ENCODE assay signal across 8 mouse cellular contexts in genomic region chr7:28339213-28339917, GRCm38 (mm10). TPM values are rescaled to one million over a fixed set of nuclear protein-coding genes. Genes with fewer than 3 reads are reported as not detected.
DNase-seq lines count a peak whose midpoint lies in the region; ATAC-seq and TF ChIP-seq lines count a peak whose summit lies in the region.

No protein-coding gene starts in this region.

- peak overlapping the region; percentile 76; the same call in 1 of the 2 replicates for H3K27ac ChIP-seq in neural tube, embryonic 11.5 days (ENCODE audit: low read depth, low read length)
- no peak overlapping the region; the same call in 1 of the 2 replicates for H3K27ac ChIP-seq in cerebellum, adult 2 months (ENCODE audit: insufficient read depth, low read length)
- peak overlapping the region; percentile 85 for H3K27ac ChIP-seq in hindbrain, embryonic 14.5 days
- peak overlapping the region; percentile 67 for H3K27ac ChIP-seq in liver, adult 2 months (replicated peaks; ENCODE audit: insufficient read depth, low read depth, low read length)
- peak overlapping the region; percentile 87 for H3K27ac ChIP-seq in midbrain, postnatal 0 days (ENCODE audit: low read depth, low read length)

- WGBS in neural tube, embryonic 11.5 days: 82% methylated on average over 19 of the region's 19 CpGs
- WGBS in cerebellum, adult 2 months: 58% methylated on average over 19 of the region's 19 CpGs
- WGBS in hindbrain, embryonic 14.5 days: 78% methylated on average over 19 of the region's 19 CpGs
- WGBS in liver, adult 2 months: 48% methylated on average over 19 of the region's 19 CpGs
- WGBS in midbrain, postnatal 0 days: 78% methylated on average over 19 of the region's 19 CpGs

- H3K9ac ChIP-seq in neural tube, embryonic 11.5 days (ENCODE audit: low read length): peak overlapping the region; percentile 95
- peak overlapping the region; percentile 94 for H3K9ac ChIP-seq in hindbrain, embryonic 14.5 days
- no peak overlapping the region for H3K9ac ChIP-seq in liver, adult 2 months (ENCODE audit: low read depth, low read length)
- H3K9ac ChIP-seq in midbrain, postnatal 0 days (replicated peaks; ENCODE audit: low read length, poor library complexity, severe bottlenecking): no peak overlapping the region

- 0 out of 2 replicates have a peak, but pooled peaks have one; percentile 1 for ATAC-seq in neural tube, embryonic 11.5 days (ENCODE audit: insufficient read depth, low FRiP score, low TSS enrichment)
- no peak for ATAC-seq in hindbrain, embryonic 14.5 days (ENCODE audit: low FRiP score)
- ATAC-seq in midbrain, postnatal 0 days (ENCODE audit: low FRiP score): no peak

- H3K4me2 ChIP-seq in neural tube, embryonic 11.5 days (ENCODE audit: low read depth): peak overlapping the region; percentile 62
- peak overlapping the region; percentile 93 for H3K4me2 ChIP-seq in hindbrain, embryonic 14.5 days (replicated peaks)
- peak overlapping the region; percentile 68 for H3K4me2 ChIP-seq in midbrain, postnatal 0 days (ENCODE audit: low read depth, low read length, poor library complexity, severe bottlenecking)

- no peak for TF ChIP-seq CTCF in cerebellum, adult 2 months (IDR thresholded peaks at IDR 0.05; ENCODE audit: borderline replicate concordance, insufficient read depth, low read depth, low read length)
- peak; percentile 50 for TF ChIP-seq CTCF in liver, adult 2 months (IDR thresholded peaks at IDR 0.05; ENCODE audit: low read depth, low read length)
- peak; percentile 27 for TF ChIP-seq CTCF in midbrain, postnatal 0 days (IDR thresholded peaks at IDR 0.05)

- H3K9me3 ChIP-seq in neural tube, embryonic 11.5 days (ENCODE audit: control insufficient read depth, low read length): no peaks in the 10 kb centered on the region
- no peaks in the 10 kb centered on the region for H3K9me3 ChIP-seq in hindbrain, embryonic 14.5 days (ENCODE audit: control insufficient read depth, low read length)
- no peaks in the 10 kb centered on the region for H3K9me3 ChIP-seq in midbrain, postnatal 0 days (ENCODE audit: low read length)

- no peak for TF ChIP-seq POLR2A in cerebellum, adult 2 months (IDR thresholded peaks at IDR 0.05; ENCODE audit: borderline replicate concordance, insufficient read depth, low read length)
- no peak for TF ChIP-seq POLR2A in liver, adult 2 months (IDR thresholded peaks at IDR 0.05; ENCODE audit: extremely low read depth, insufficient read depth, low read length)

- peak; percentile 49 for DNase-seq in neural tube, embryonic 11.5 days (ENCODE audit: low spot score)
- no peak for DNase-seq in neural tube, embryonic 10.5 days (ENCODE audit: extremely low spot score, low spot score)
- DNase-seq in cerebellum, adult 2 months: peak; percentile 38 to 47
- DNase-seq in gastrocnemius, adult 18-20 months (ENCODE audit: low spot score): peak; percentile 79
- DNase-seq in hindbrain, embryonic 14.5 days (ENCODE audit: low spot score): no peak
- DNase-seq in liver, adult 2 months (ENCODE audit: extremely low read depth, low read depth, low spot score): peak; percentile 71
- DNase-seq in midbrain, postnatal 0 days (ENCODE audit: low spot score): peak; percentile 48
- peak; percentile 59 for DNase-seq in thymus, postnatal 0 days (ENCODE audit: low spot score)

- H3K36me3 ChIP-seq in neural tube, embryonic 11.5 days (ENCODE audit: control insufficient read depth, insufficient read depth, low read length): no peaks in the 10 kb centered on the region
- peaks cover 9% of the 10 kb centered on the region; the same call in 1 of the 2 replicates for H3K36me3 ChIP-seq in hindbrain, embryonic 14.5 days (replicated peaks; ENCODE audit: control insufficient read depth, insufficient read depth)
- H3K36me3 ChIP-seq in liver, adult 2 months (ENCODE audit: control insufficient read depth, insufficient read depth, low read length): peaks cover 1% of the 10 kb centered on the region; the same call in 1 of the 2 replicates
- no peaks in the 10 kb centered on the region for H3K36me3 ChIP-seq in midbrain, postnatal 0 days (ENCODE audit: insufficient read depth, low read length)

- H3K79me2 ChIP-seq in liver, adult 2 months (ENCODE audit: control insufficient read depth, insufficient read depth, low read length): peaks cover 32% of the 10 kb centered on the region

- H3K4me3 ChIP-seq in neural tube, embryonic 11.5 days (ENCODE audit: low read depth, low read length): peak overlapping the region; percentile 97
- no peak overlapping the region for H3K4me3 ChIP-seq in cerebellum, adult 2 months (replicated peaks; ENCODE audit: insufficient read depth, low read depth, low read length)
- peak overlapping the region; percentile 88 for H3K4me3 ChIP-seq in hindbrain, embryonic 14.5 days (replicated peaks; ENCODE audit: low read length)
- H3K4me3 ChIP-seq in liver, adult 2 months (ENCODE audit: insufficient read depth, low read depth, low read length): peak overlapping the region; percentile 12; the same call in 1 of the 2 replicates
- H3K4me3 ChIP-seq in midbrain, postnatal 0 days (ENCODE audit: low read depth, low read length): peak overlapping the region; percentile 89

- H3K4me1 ChIP-seq in neural tube, embryonic 11.5 days (ENCODE audit: control insufficient read depth, insufficient read depth, low read length): 0 out of 2 replicates have a peak, but pooled peaks cover 6% of the 10 kb centered on the region
- H3K4me1 ChIP-seq in cerebellum, adult 2 months (ENCODE audit: control insufficient read depth, insufficient read depth, low read length): peaks cover 7% of the 10 kb centered on the region
- H3K4me1 ChIP-seq in hindbrain, embryonic 14.5 days (replicated peaks; ENCODE audit: control insufficient read depth, insufficient read depth, low read length): peaks cover 14% of the 10 kb centered on the region
- peaks cover 29% of the 10 kb centered on the region for H3K4me1 ChIP-seq in liver, adult 2 months (ENCODE audit: control insufficient read depth, insufficient read depth, low read length)
- H3K4me1 ChIP-seq in midbrain, postnatal 0 days (ENCODE audit: insufficient read depth, low read length): 0 out of 2 replicates have a peak, but pooled peaks cover 3% of the 10 kb centered on the region

- no peaks in the 10 kb centered on the region for H3K27me3 ChIP-seq in neural tube, embryonic 11.5 days (ENCODE audit: control insufficient read depth, insufficient read depth, low read length)
- H3K27me3 ChIP-seq in cerebellum, adult 2 months (ENCODE audit: control insufficient read depth, insufficient read depth, low read length): no peaks in the 10 kb centered on the region
- H3K27me3 ChIP-seq in hindbrain, embryonic 14.5 days (ENCODE audit: control insufficient read depth, insufficient read depth, low read length): no peaks in the 10 kb centered on the region
- H3K27me3 ChIP-seq in liver, adult 2 months (ENCODE audit: control insufficient read depth, insufficient read depth, low read length): no peaks in the 10 kb centered on the region
- no peaks in the 10 kb centered on the region for H3K27me3 ChIP-seq in midbrain, postnatal 0 days (ENCODE audit: insufficient read depth, low read length)

RNA-seq across cellular contexts. Expression of gene Supt5, which starts 0.8 kb away (rescaled TPM):
- polyA plus RNA-seq in neural tube, embryonic 11.5 days (2014; fragmentation: Nextera tagmentation; extraction: Ambion mirVana): 89.7 and 101 TPM in 2 replicates
- polyA plus RNA-seq in cerebellum, adult 2 months (2012; rRNA removed): 121 and 125 TPM in 2 replicates
- total RNA-seq in gastrocnemius, adult 18-20 months (2021): 10 to 100 TPM; 66.9 to 67.5 TPM
- polyA plus RNA-seq in hindbrain, embryonic 14.5 days (2014; fragmentation: Nextera tagmentation; extraction: Ambion mirVana): 75.2 and 78.3 TPM in 2 replicates
- total RNA-seq in liver, adult 2 months (2014; rRNA removed): 15.1 and 20.7 TPM in 2 replicates
- polyA plus RNA-seq in liver, adult 2 months (2012; rRNA removed): 52.3 and 67.3 TPM in 2 replicates
- total RNA-seq in midbrain, postnatal 0 days (2014; rRNA removed): 99.5 and 104 TPM in 2 replicates
- 84.8 and 86.1 TPM in 2 replicates for polyA plus RNA-seq in midbrain, postnatal 0 days (2015; fragmentation: Nextera tagmentation; extraction: Ambion mirVana)
- 73.3 and 80.4 TPM in 2 replicates for polyA plus RNA-seq in thymus, postnatal 0 days (2015; fragmentation: Nextera tagmentation; extraction: Ambion mirVana)

RNA-seq across cellular contexts. Expression of gene Rps16, which starts 11.1 kb away (rescaled TPM):
- polyA plus RNA-seq in neural tube, embryonic 11.5 days (2014; fragmentation: Nextera tagmentation; extraction: Ambion mirVana): 780 and 827 TPM in 2 replicates
- 510 and 514 TPM in 2 replicates for polyA plus RNA-seq in cerebellum, adult 2 months (2012; rRNA removed)
- 100 to 1,000 TPM; 385 to 425 TPM for total RNA-seq in gastrocnemius, adult 18-20 months (2021)
- polyA plus RNA-seq in hindbrain, embryonic 14.5 days (2014; fragmentation: Nextera tagmentation; extraction: Ambion mirVana): 521 and 677 TPM in 2 replicates
- 110 and 136 TPM in 2 replicates for total RNA-seq in liver, adult 2 months (2014; rRNA removed)
- 471 and 577 TPM in 2 replicates for polyA plus RNA-seq in liver, adult 2 months (2012; rRNA removed)
- 158 and 163 TPM in 2 replicates for total RNA-seq in midbrain, postnatal 0 days (2014; rRNA removed)
- polyA plus RNA-seq in midbrain, postnatal 0 days (2015; fragmentation: Nextera tagmentation; extraction: Ambion mirVana): 536 and 539 TPM in 2 replicates
- polyA plus RNA-seq in thymus, postnatal 0 days (2015; fragmentation: Nextera tagmentation; extraction: Ambion mirVana): 1,689 and 1,723 TPM in 2 replicates

RNA-seq across cellular contexts. Expression of gene Timm50, which starts 27.5 kb away (rescaled TPM):
- 199 and 219 TPM in 2 replicates for polyA plus RNA-seq in neural tube, embryonic 11.5 days (2014; fragmentation: Nextera tagmentation; extraction: Ambion mirVana)
- polyA plus RNA-seq in cerebellum, adult 2 months (2012; rRNA removed): 75.7 and 78.6 TPM in 2 replicates
- total RNA-seq in gastrocnemius, adult 18-20 months (2021): 10 to 100 TPM; 40.4 to 48.4 TPM
- polyA plus RNA-seq in hindbrain, embryonic 14.5 days (2014; fragmentation: Nextera tagmentation; extraction: Ambion mirVana): 125 and 137 TPM in 2 replicates
- 22.6 and 24.9 TPM in 2 replicates for total RNA-seq in liver, adult 2 months (2014; rRNA removed)
- 49.4 and 52.6 TPM in 2 replicates for polyA plus RNA-seq in liver, adult 2 months (2012; rRNA removed)
- 59.2 and 76.3 TPM in 2 replicates for total RNA-seq in midbrain, postnatal 0 days (2014; rRNA removed)
- polyA plus RNA-seq in midbrain, postnatal 0 days (2015; fragmentation: Nextera tagmentation; extraction: Ambion mirVana): 112 and 120 TPM in 2 replicates
- polyA plus RNA-seq in thymus, postnatal 0 days (2015; fragmentation: Nextera tagmentation; extraction: Ambion mirVana): 116 and 125 TPM in 2 replicates

RNA-seq across cellular contexts. Expression of gene Plekhg2, which starts 33.0 kb away (rescaled TPM):
- polyA plus RNA-seq in neural tube, embryonic 11.5 days (2014; fragmentation: Nextera tagmentation; extraction: Ambion mirVana): 50.5 and 54.5 TPM in 2 replicates
- 4.2 and 4.3 TPM in 2 replicates for polyA plus RNA-seq in cerebellum, adult 2 months (2012; rRNA removed)
- total RNA-seq in gastrocnemius, adult 18-20 months (2021): 1 to 10 TPM; 4.8 to 5.9 TPM
- polyA plus RNA-seq in hindbrain, embryonic 14.5 days (2014; fragmentation: Nextera tagmentation; extraction: Ambion mirVana): 21.5 and 25.5 TPM in 2 replicates
- 0.65 and 1.3 TPM in 2 replicates for total RNA-seq in liver, adult 2 months (2014; rRNA removed)
- 3.3 and 3.5 TPM in 2 replicates for polyA plus RNA-seq in liver, adult 2 months (2012; rRNA removed)
- 15.3 and 19.4 TPM in 2 replicates for total RNA-seq in midbrain, postnatal 0 days (2014; rRNA removed)
- polyA plus RNA-seq in midbrain, postnatal 0 days (2015; fragmentation: Nextera tagmentation; extraction: Ambion mirVana): 7.9 and 8.0 TPM in 2 replicates
- 35.4 and 49.6 TPM in 2 replicates for polyA plus RNA-seq in thymus, postnatal 0 days (2015; fragmentation: Nextera tagmentation; extraction: Ambion mirVana)

RNA-seq across cellular contexts. Expression of gene Dll3, which starts 37.3 kb away (rescaled TPM):
- 69.8 and 79.0 TPM in 2 replicates for polyA plus RNA-seq in neural tube, embryonic 11.5 days (2014; fragmentation: Nextera tagmentation; extraction: Ambion mirVana)
- 1.3 and 1.4 TPM in 2 replicates for polyA plus RNA-seq in cerebellum, adult 2 months (2012; rRNA removed)
- not detected for total RNA-seq in gastrocnemius, adult 18-20 months (2021)
- polyA plus RNA-seq in hindbrain, embryonic 14.5 days (2014; fragmentation: Nextera tagmentation; extraction: Ambion mirVana): 19.1 and 21.0 TPM in 2 replicates
- total RNA-seq in liver, adult 2 months (2014; rRNA removed): not detected in 2 replicates
- polyA plus RNA-seq in liver, adult 2 months (2012; rRNA removed): not detected in 2 replicates
- 8.6 and 17.3 TPM in 2 replicates for total RNA-seq in midbrain, postnatal 0 days (2014; rRNA removed)
- polyA plus RNA-seq in midbrain, postnatal 0 days (2015; fragmentation: Nextera tagmentation; extraction: Ambion mirVana): 17.6 and 18.1 TPM in 2 replicates
- polyA plus RNA-seq in thymus, postnatal 0 days (2015; fragmentation: Nextera tagmentation; extraction: Ambion mirVana): 0.33 and 0.51 TPM in 2 replicates

Comparison
In these comparisons a context has a peak if more than half of its experiments do, and no peak if none do; other contexts are left out.
1. DNase-seq: peak in neural tube, embryonic 11.5 days (single experiment), cerebellum, adult 2 months (2 of 2), gastrocnemius, adult 18-20 months (single experiment), liver, adult 2 months (single experiment), midbrain, postnatal 0 days (single experiment) and thymus, postnatal 0 days (single experiment); none in neural tube, embryonic 10.5 days (single experiment) and hindbrain, embryonic 14.5 days (single experiment).
2. H3K9ac ChIP-seq: peak in neural tube, embryonic 11.5 days (single experiment) and hindbrain, embryonic 14.5 days (single experiment); none in liver, adult 2 months (single experiment) and midbrain, postnatal 0 days (single experiment).
3. Peak in every context shown above with its lines, with median percentiles within 50 percentile points of each other: H3K4me2 ChIP-seq.